Mouse (Mus musculus) hindbrain, postnatal 0 days (tissue): ENCODE data around the gene Tmem242. TPM values are rescaled to one million over a fixed set of nuclear protein-coding genes. Genes with fewer than 3 reads are reported as not detected.
A peak's percentile ranks its signal among the peaks of the same experiment; 100 is the strongest.

Source experiments
- ATAC-seq: fragments of 200-750 bp; cut with Nextera tagmentation; 2 replicates; pipeline ENCODE4 v1.8.0; 2017; ENCODE audit warnings: mild to moderate bottlenecking, moderate TSS enrichment, moderate library complexity
- DNase-seq: peaks from one replicate; pipeline ENCODE4 v3.0.0-alpha.2; 2015; ENCODE audit warnings: low spot score
- H3K27ac ChIP-seq: fragments of 300-500 bp; sonication (generic); 2 replicates; pipeline ENCODE4 v1.5.1; 2014; ENCODE audit warnings: mild to moderate bottlenecking
- H3K27me3 ChIP-seq: fragments of 300-500 bp; sonication (generic); 2 replicates; pipeline ENCODE4 v1.6.1; 2014; ENCODE audit warnings: low read length, mixed read lengths; ENCODE audit not compliant: insufficient read depth
- H3K36me3 ChIP-seq: fragments of 300-500 bp; sonication (generic); 2 replicates; pipeline ENCODE4 v1.6.1; 2014; ENCODE audit warnings: low read length, mixed read lengths; ENCODE audit not compliant: insufficient read depth
- H3K4me1 ChIP-seq: fragments of 300-500 bp; sonication (generic); 2 replicates; pipeline ENCODE4 v1.6.1; 2014; ENCODE audit warnings: antibody characterized with exemption, low read length, mixed read lengths; ENCODE audit not compliant: insufficient read depth
- H3K4me2 ChIP-seq: fragments of 300-500 bp; sonication (generic); 2 replicates; pipeline ENCODE4 v1.6.1; 2014; ENCODE audit warnings: low read depth, mild to moderate bottlenecking, low read length, moderate library complexity, mixed read lengths
- H3K4me3 ChIP-seq: fragments of 300-500 bp; sonication (generic); 2 replicates; pipeline ENCODE4 v1.5.1; 2014; ENCODE audit warnings: low read length
- H3K9ac ChIP-seq: fragments of 300-500 bp; sonication (generic); replicated peaks from 2 replicates; pipeline ENCODE4 v1.6.1; 2014; ENCODE audit warnings: mild to moderate bottlenecking, low read length, moderate library complexity, mixed read lengths
- H3K9me3 ChIP-seq: fragments of 300-500 bp; sonication (generic); 2 replicates; pipeline ENCODE4 v1.6.1; 2016; ENCODE audit warnings: low read length, mixed read lengths
- CTCF ChIP-seq: IDR thresholded peaks from 2 replicates; pipeline ENCODE4 v1.5.1; 2016; ENCODE audit warnings: antibody characterized with exemption, control low read depth, low read depth
- WGBS: fragments of 180-500 bp; shearing (Covaris S2); extraction: QIAGEN DNeasy Blood & Tissue Kit; methylation state at CpG from one replicate; pipeline ENCODE4 v1.1.7; 2014; 5-methylcytosine and 5-hydroxymethylcytosine counted together
- polyA plus RNA-seq: library from polyadenylated mRNA; unstranded; fragments of >200 nt; fragmentation: Nextera tagmentation; extraction: Ambion mirVana; gene quantifications from 2 replicates; pipeline ENCODE4 v1.2.1, GENCODE M21; 2015
- total RNA-seq: library from RNA; depleted of rRNA; stranded (reverse); fragments of >200 nt; gene quantifications from 2 replicates; pipeline ENCODE4 v1.2.3, GENCODE M21; 2014

The Tmem242 gene
- total and polyA plus RNA-seq, 2 experiments from 2014 or later, result 57.0 to 134 TPM

- no peak overlapping the region for H3K9ac ChIP-seq
- ATAC-seq, result peak; percentile 59; the same call in 1 of the 2 replicates
- no peak overlapping the region for H3K4me2 ChIP-seq
- H3K27me3 ChIP-seq, result no peaks in the 10 kb centered on the region
- 66% methylated on average over 6 of the region's 6 CpGs for WGBS
- DNase-seq, result no peak
- H3K9me3 ChIP-seq, result no peaks in the 10 kb centered on the region
- no peaks in the 10 kb centered on the region for H3K4me1 ChIP-seq
- H3K27ac ChIP-seq, result peak overlapping the region; percentile 8; the same call in 1 of the 2 replicates
- H3K4me3 ChIP-seq, result no peak overlapping the region
- no peaks in the 10 kb centered on the region; the same call in 1 of the 2 replicates for H3K36me3 ChIP-seq
- no peak for TF ChIP-seq CTCF
These were observed 20.1 kb downstream of the Tmem242 start for GRCm38 (mm10) chr17:5419771-5420518.

GRCm38 (mm10) chr17:5419056-5419455, 21.0 kb downstream of the Tmem242 start:
- no peaks in the 10 kb centered on the region; the same call in 1 of the 2 replicates for H3K36me3 ChIP-seq
- no peak for TF ChIP-seq CTCF
- no peak overlapping the region for H3K27ac ChIP-seq
- ATAC-seq, result no peak
- H3K9me3 ChIP-seq, result no peaks in the 10 kb centered on the region
- WGBS, result 86% methylated on average over 9 of the region's 9 CpGs
- H3K4me1 ChIP-seq, result no peaks in the 10 kb centered on the region
- no peak overlapping the region for H3K4me2 ChIP-seq
- no peak overlapping the region for H3K9ac ChIP-seq
- H3K4me3 ChIP-seq, result no peak overlapping the region
- no peaks in the 10 kb centered on the region for H3K27me3 ChIP-seq
- DNase-seq, result no peak

GRCm38 (mm10) chr17:5418545-5418944, 21.5 kb downstream of the Tmem242 start, which contains the start of gene Ldhal6b:
Ldhal6b (minus strand) TSS chr17:5418767.
- H3K4me2 ChIP-seq, result no peak within 1 kb of the TSS

GRCm38 (mm10) chr17:5416518-5416917, 23.5 kb downstream of the Tmem242 start:
- H3K4me3 ChIP-seq, result no peak overlapping the region
- 92% methylated on average over 3 of the region's 3 CpGs for WGBS
- TF ChIP-seq CTCF, result no peak
- no peaks in the 10 kb centered on the region for H3K4me1 ChIP-seq
- H3K27ac ChIP-seq, result no peak overlapping the region
- no peaks in the 10 kb centered on the region for H3K27me3 ChIP-seq
- no peak overlapping the region for H3K9ac ChIP-seq
- no peak for DNase-seq
- ATAC-seq, result no peak
- H3K9me3 ChIP-seq, result no peaks in the 10 kb centered on the region
- H3K4me2 ChIP-seq, result no peak overlapping the region
- H3K36me3 ChIP-seq, result no peaks in the 10 kb centered on the region; the same call in 1 of the 2 replicates

More at GRCm38 (mm10) chr17:5418545-5418944, 21.5 kb downstream of the Tmem242 start, which contains the start of gene Ldhal6b:
- 97% methylated on average over 11 of the region's 11 CpGs for WGBS
- Histone ChIP-seq H3K27me3 (no peaks in the 10 kb centered on the region), H3K4me3 (no peak within 1 kb of the TSS), H3K27ac (no peak within 1 kb of the TSS), H3K9ac (no peak within 1 kb of the TSS), H3K4me1 (no peaks in the 10 kb centered on the region), H3K36me3 (no peaks in the 10 kb centered on the region; the same call in 1 of the 2 replicates), H3K9me3 (no peaks in the 10 kb centered on the region)
- ATAC-seq (no peak), DNase-seq (no peak)
- no peak for TF ChIP-seq CTCF

- WGBS, result 96% methylated on average over 3 of the region's 3 CpGs
- no peak overlapping the region for H3K9ac ChIP-seq
- H3K36me3 ChIP-seq, result 0 out of 2 replicates have a peak, but pooled peaks cover 5% of the 10 kb centered on the region
- H3K4me2 ChIP-seq, result no peak overlapping the region
- no peak overlapping the region for H3K27ac ChIP-seq
- ATAC-seq (no peak), DNase-seq (no peak)
- no peaks in the 10 kb centered on the region for H3K27me3 ChIP-seq
- no peak overlapping the region for H3K4me3 ChIP-seq
- no peaks in the 10 kb centered on the region for H3K9me3 ChIP-seq
- H3K4me1 ChIP-seq, result no peaks in the 10 kb centered on the region
- no peak for TF ChIP-seq CTCF
These were observed 26.0 kb downstream of the Tmem242 start for GRCm38 (mm10) chr17:5414041-5414440.

- no peak for ATAC-seq
- no peak overlapping the region for H3K4me2 ChIP-seq
- H3K36me3 ChIP-seq, result 0 out of 2 replicates have a peak, but pooled peaks cover 5% of the 10 kb centered on the region
- H3K9me3 ChIP-seq, result no peaks in the 10 kb centered on the region
- H3K27me3 ChIP-seq, result no peaks in the 10 kb centered on the region
- 91% methylated on average over 13 of the region's 13 CpGs for WGBS
- no peak for TF ChIP-seq CTCF
- no peak overlapping the region for H3K9ac ChIP-seq
- no peaks in the 10 kb centered on the region for H3K4me1 ChIP-seq
- no peak overlapping the region for H3K4me3 ChIP-seq
- DNase-seq, result no peak
- no peak overlapping the region for H3K27ac ChIP-seq
These were observed 26.7 kb downstream of the Tmem242 start for GRCm38 (mm10) chr17:5413350-5413749.

GRCm38 (mm10) chr17:5412740-5413139, 27.3 kb downstream of the Tmem242 start:
- H3K4me2 ChIP-seq, result no peak overlapping the region
- DNase-seq (no peak), ATAC-seq (no peak)
- H3K9ac ChIP-seq, result no peak overlapping the region
- no peaks in the 10 kb centered on the region for H3K27me3 ChIP-seq
- 0 out of 2 replicates have a peak, but pooled peaks cover 5% of the 10 kb centered on the region for H3K36me3 ChIP-seq
- TF ChIP-seq CTCF, result no peak
- no peak overlapping the region for H3K27ac ChIP-seq
- 92% methylated on average over 7 of the region's 7 CpGs for WGBS
- no peak overlapping the region for H3K4me3 ChIP-seq
- H3K9me3 ChIP-seq, result no peaks in the 10 kb centered on the region
- no peaks in the 10 kb centered on the region for H3K4me1 ChIP-seq
